Mouse (Mus musculus) layer of hippocampus, adult 2 months (tissue): Measurements from ENCODE around the gene Tmco3. TPM values are rescaled to one million over a fixed set of nuclear protein-coding genes. Genes with fewer than 3 reads are reported as not detected.
"Not testable (repeated sequence)": the region's sequence is repeated elsewhere in the genome, so short reads cannot be mapped to it uniquely, and the experiment has no call there.

Experiments
- DNase-seq, 2 experiments: peaks; one replicate each; pipeline ENCODE4 v3.0.0; 2022; ENCODE audit warnings: low spot score in 2 of 2
- H3K27ac ChIP-seq: fragments of 200-600 bp; 2 replicates; pipeline ENCODE4 v1.8.1; 2022
- H3K4me3 ChIP-seq: fragments of 200-600 bp; 2 replicates; pipeline ENCODE4 v1.8.1; 2022; ENCODE audit warnings: mild to moderate bottlenecking
- CTCF ChIP-seq: fragments of 200-600 bp; conservative IDR thresholded peaks from 2 replicates; pipeline ENCODE4 v1.8.1; 2022; ENCODE audit warnings: antibody characterized with exemption, mild to moderate bottlenecking, moderate library complexity
- total RNA-seq, 2 experiments: library from RNA; stranded (reverse); gene quantifications; 2 replicates each; pipeline ENCODE4 v1.2.3; 2021

The Tmco3 gene
- total RNA-seq, 2 experiments from 2014 or later, result 42.8 to 42.9 TPM

DNA sequence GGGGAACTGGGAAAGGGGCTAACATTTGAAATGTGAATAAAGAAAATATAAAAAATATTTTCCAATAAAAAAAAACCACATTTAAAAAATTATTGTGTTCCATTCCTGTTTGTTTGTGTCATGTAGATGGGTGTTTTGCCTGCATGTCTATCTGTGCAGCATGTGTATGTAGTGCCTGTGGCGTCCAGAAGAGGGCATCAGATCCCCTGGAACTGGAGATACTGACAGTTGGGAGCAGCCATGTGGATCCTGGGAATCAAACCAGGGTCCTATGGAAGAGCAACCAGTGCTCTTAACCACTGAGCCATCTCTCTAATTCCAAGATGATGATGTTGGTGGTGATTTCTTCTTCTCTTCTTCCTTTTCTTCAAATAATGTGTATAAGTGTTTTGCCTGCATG is 46.7 kb downstream of the Tmco3 start:
- peak; percentile 46 for TF ChIP-seq CTCF
- Histone ChIP-seq H3K4me3 (no peak overlapping the region), H3K27ac (no peak overlapping the region)
- no peak for DNase-seq

DNA sequence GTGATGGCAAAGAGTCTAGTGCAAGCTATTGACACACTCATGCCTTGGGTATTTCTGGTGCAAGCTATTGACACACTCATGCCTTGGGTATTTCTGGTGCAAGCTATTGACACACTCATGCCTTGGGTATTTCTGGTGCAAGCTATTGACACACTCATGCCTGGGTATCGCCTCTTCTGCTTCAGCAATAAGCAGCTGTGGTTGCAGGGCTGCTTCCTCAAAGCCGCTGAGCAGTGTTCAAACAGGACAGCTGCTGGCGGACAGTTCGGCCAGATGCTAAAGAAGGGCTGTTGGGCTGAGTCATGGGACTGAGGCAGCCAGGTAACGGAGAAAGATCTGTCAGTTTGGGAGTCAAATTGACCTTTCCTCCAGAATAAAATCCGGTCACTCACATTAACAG is 49.3 kb downstream of the Tmco3 start:
- DNase-seq, H3K27ac ChIP-seq, H3K4me3 ChIP-seq: not testable (repeated sequence)

DNA sequence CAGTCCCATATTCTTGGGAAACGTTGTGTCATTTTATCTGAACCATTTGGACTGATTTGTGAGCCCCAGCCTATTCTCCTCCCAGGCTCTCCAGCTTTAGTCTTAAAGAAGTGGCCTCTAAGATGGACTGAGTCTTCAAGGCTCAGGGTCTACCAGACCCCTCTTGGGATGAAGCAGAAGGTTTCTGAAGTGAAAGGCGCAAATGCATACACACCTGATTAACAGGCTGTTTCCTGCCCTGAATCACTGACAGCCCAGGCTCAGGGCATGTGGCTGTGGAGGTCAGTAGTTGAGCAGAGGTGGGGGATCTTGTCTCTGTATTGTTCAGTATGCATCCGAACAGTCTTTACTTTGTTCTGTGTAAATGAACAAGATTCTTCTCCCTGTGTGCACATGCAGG is 49.7 kb downstream of the Tmco3 start:
- no peak for DNase-seq
- H3K4me3 ChIP-seq, result peak overlapping the region; percentile 51; the same call in 1 of the 2 replicates
- TF ChIP-seq CTCF, result no peak
- H3K27ac ChIP-seq, result no peak overlapping the region

- DNase-seq, result peak; percentile 78 to 82
- H3K27ac ChIP-seq, result peak within 1 kb of the TSS; percentile 84
- H3K4me3 ChIP-seq, result peak within 1 kb of the TSS; percentile 75
- TF ChIP-seq CTCF, result no peak
Measured at GRCm38 (mm10) chr8:13338255-13338860, 50.4 kb downstream of the Tmco3 start, which contains the start of gene Tfdp1. TSS of gene Tfdp1 (plus strand) at chr8:13338751.

GRCm38 (mm10) chr8:13338901-13339645 is 51.1 kb downstream of the Tmco3 start:
- no peak for DNase-seq
- no peak for TF ChIP-seq CTCF
- Histone ChIP-seq H3K27ac (peak overlapping the region; percentile 84), H3K4me3 (peak overlapping the region; percentile 75)

- Histone ChIP-seq H3K27ac (peak overlapping the region; percentile 84; the same call in 1 of the 2 replicates), H3K4me3 (peak overlapping the region; percentile 75)
- TF ChIP-seq CTCF, result no peak
- DNase-seq, result no peak
Measured at GRCm38 (mm10) chr8:13339646-13339990, 51.6 kb downstream of the Tmco3 start.

DNA sequence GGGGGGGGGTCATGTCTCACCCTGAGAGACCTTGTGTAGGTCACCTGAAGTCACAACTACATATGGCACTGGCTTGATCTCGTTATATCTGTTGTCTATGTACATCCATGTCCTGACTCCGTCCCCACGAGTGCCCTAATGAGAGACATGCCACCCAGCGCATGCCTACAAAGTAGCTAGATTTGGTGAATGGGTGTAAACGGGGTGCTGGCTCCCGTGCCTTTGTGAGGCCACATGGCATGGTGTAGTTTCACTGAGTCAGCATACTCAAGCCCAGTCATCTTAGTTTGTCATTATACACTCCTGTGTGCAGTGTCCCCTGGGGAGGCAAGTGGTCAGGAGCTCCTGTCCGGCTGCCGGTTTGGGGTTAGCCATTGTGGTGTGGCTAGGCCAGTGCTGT is 52.7 kb downstream of the Tmco3 start:
- no peak for TF ChIP-seq CTCF
- no peak for DNase-seq
- H3K27ac ChIP-seq, result no peak overlapping the region
- H3K4me3 ChIP-seq, result no peak overlapping the region

GRCm38 (mm10) chr8:13342340-13342739 is 54.4 kb downstream of the Tmco3 start:
- no peak overlapping the region for H3K27ac ChIP-seq
- no peak for TF ChIP-seq CTCF
- DNase-seq, result no peak

DNA sequence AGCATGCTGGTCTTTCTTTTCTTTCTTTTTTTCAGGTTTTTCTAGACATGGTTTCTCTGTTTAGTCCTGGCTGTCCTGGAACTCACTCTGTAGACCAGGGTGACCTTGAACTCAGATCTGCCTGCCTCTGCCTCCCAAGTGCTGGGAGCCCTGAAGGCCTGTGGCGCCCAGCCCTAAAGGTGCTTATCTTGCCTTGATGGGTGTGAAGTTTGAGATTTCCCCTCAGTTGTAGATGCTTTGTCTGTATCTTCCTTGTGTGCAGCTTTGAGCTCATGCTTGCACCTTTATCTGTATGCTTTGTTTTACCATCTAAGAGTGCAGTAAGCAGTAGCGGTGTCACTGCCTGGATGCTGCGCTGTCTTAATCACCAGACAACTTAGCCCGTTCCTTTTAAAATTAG is 55.1 kb downstream of the Tmco3 start:
- H3K4me3 ChIP-seq, result no peak overlapping the region
- DNase-seq, result no peak

More at GRCm38 (mm10) chr8:13342340-13342739, 54.4 kb downstream of the Tmco3 start:
- H3K4me3 ChIP-seq, result no peak overlapping the region

GRCm38 (mm10) chr8:13350052-13350451 is 62.1 kb downstream of the Tmco3 start:
- no peak for TF ChIP-seq CTCF

More for the DNA sequence above, 55.1 kb downstream of the Tmco3 start:
- no peak for TF ChIP-seq CTCF
- no peak overlapping the region for H3K27ac ChIP-seq

DNA sequence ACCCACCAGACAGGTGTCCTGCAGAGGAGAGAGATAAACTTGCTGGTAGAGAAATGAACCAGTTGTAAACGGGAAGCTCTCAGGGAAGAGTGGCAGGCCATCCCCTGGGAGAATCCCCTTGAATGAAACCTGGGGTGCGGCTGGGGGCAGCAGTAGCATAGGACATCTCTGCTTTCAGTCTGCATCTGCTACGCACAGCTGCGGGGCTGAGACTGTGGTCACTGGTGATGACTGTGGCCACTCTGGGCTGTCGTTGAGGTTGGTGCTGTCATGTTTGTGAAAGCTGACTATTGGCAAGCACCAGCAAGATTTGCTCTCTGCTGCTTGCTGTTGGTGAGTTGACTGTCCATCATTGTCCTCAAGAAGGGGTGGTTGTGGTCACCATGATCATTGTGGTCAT is 63.6 kb downstream of the Tmco3 start:
- DNase-seq, result no peak
- Histone ChIP-seq H3K4me3 (no peak overlapping the region), H3K27ac (peak overlapping the region; percentile 76; the same call in 1 of the 2 replicates)
- TF ChIP-seq CTCF, result no peak

More at GRCm38 (mm10) chr8:13350052-13350451, 62.1 kb downstream of the Tmco3 start:
- no peak overlapping the region for H3K27ac ChIP-seq
- no peak overlapping the region for H3K4me3 ChIP-seq
- no peak for DNase-seq

- peak overlapping the region; percentile 76 for H3K27ac ChIP-seq
- TF ChIP-seq CTCF, result no peak
- no peak overlapping the region for H3K4me3 ChIP-seq
- DNase-seq, result peak; percentile 32 to 39
Measured at GRCm38 (mm10) chr8:13352601-13353000, 64.6 kb downstream of the Tmco3 start.

GRCm38 (mm10) chr8:13353155-13353833 is 65.3 kb downstream of the Tmco3 start:
- no peak for DNase-seq

More at GRCm38 (mm10) chr8:13353155-13353833, 65.3 kb downstream of the Tmco3 start:
- TF ChIP-seq CTCF, result no peak
- Histone ChIP-seq H3K27ac (peak overlapping the region; percentile 76), H3K4me3 (no peak overlapping the region)
